Mouse (Mus musculus): ENCODE measurements around the gene Nrxn3. TPM values are rescaled to one million over a fixed set of nuclear protein-coding genes. Genes with fewer than 3 reads are reported as not detected.

Nrxn3 gene
- total RNA-seq, 2 experiments from 2014 or later: 0.08 to 0.13 TPM

GRCm38 (mm10) chr12:88801656-88802007, 79.0 kb downstream of the Nrxn3 start:
- intact Hi-C loops (cut with DNase I): no loop called here
- no peak for DNase-seq (ENCODE audit: low spot score)

GRCm38 (mm10) chr12:88808947-88809346, 86.3 kb downstream of the Nrxn3 start:
- intact Hi-C loops (cut with DNase I): no loop called here
- no peak for DNase-seq (ENCODE audit: low spot score)

- intact Hi-C loops (cut with DNase I): no loop called here
- DNase-seq (ENCODE audit: low spot score): no peak
These were observed 89.5 kb downstream of the Nrxn3 start for GRCm38 (mm10) chr12:88812173-88812572.

GRCm38 (mm10) chr12:88816865-88817264, 94.2 kb downstream of the Nrxn3 start:
- intact Hi-C loops (cut with DNase I): no loop called here
- DNase-seq (ENCODE audit: low spot score): no peak

- DNase-seq (ENCODE audit: low spot score): peak; percentile 5
- intact Hi-C loops (cut with DNase I): no loop called here
These were observed 96.1 kb downstream of the Nrxn3 start for GRCm38 (mm10) chr12:88818622-88819334.

- intact Hi-C loops (cut with DNase I): no loop called here
- no peak for DNase-seq (ENCODE audit: low spot score)
These were observed 96.6 kb downstream of the Nrxn3 start for GRCm38 (mm10) chr12:88819335-88819709.

GRCm38 (mm10) chr12:88820131-88820530, 97.5 kb downstream of the Nrxn3 start:
- no peak for DNase-seq (ENCODE audit: low spot score)
- intact Hi-C loops (cut with DNase I): no loop called here

- intact Hi-C loops (cut with DNase I): no loop called here
These were observed 108.2 kb downstream of the Nrxn3 start for GRCm38 (mm10) chr12:88830851-88831250.

GRCm38 (mm10) chr12:88835821-88836220, 113.1 kb downstream of the Nrxn3 start:
- intact Hi-C loops (cut with DNase I): no loop called here
- DNase-seq (ENCODE audit: low spot score): no peak

More at GRCm38 (mm10) chr12:88830851-88831250, 108.2 kb downstream of the Nrxn3 start:
- no peak for DNase-seq (ENCODE audit: low spot score)

GRCm38 (mm10) chr12:88839724-88840123, 117.0 kb downstream of the Nrxn3 start:
- no peak for DNase-seq (ENCODE audit: low spot score)
- intact Hi-C loops (cut with DNase I): no loop called here

GRCm38 (mm10) chr12:88841350-88841749, 118.7 kb downstream of the Nrxn3 start:
- intact Hi-C loops (cut with DNase I): no loop called here
- no peak for DNase-seq (ENCODE audit: low spot score)

GRCm38 (mm10) chr12:88850400-88851179, 127.9 kb downstream of the Nrxn3 start:
- intact Hi-C loops (cut with DNase I): no loop called here
- DNase-seq (ENCODE audit: low spot score): no peak

GRCm38 (mm10) chr12:88854039-88854438, 131.4 kb downstream of the Nrxn3 start:
- no peak for DNase-seq (ENCODE audit: low spot score)

GRCm38 (mm10) chr12:88857701-88858100, 135.0 kb downstream of the Nrxn3 start:
- intact Hi-C loops (cut with DNase I): no loop called here

More at GRCm38 (mm10) chr12:88854039-88854438, 131.4 kb downstream of the Nrxn3 start:
- intact Hi-C loops (cut with DNase I): no loop called here

GRCm38 (mm10) chr12:88859456-88860345, 137.0 kb downstream of the Nrxn3 start:
- intact Hi-C loops (cut with DNase I): no loop called here
- no peak for DNase-seq (ENCODE audit: low spot score)

More at GRCm38 (mm10) chr12:88857701-88858100, 135.0 kb downstream of the Nrxn3 start:
- no peak for DNase-seq (ENCODE audit: low spot score)

- DNase-seq (ENCODE audit: low spot score): no peak
- intact Hi-C loops (cut with DNase I): no loop called here
These were observed 137.7 kb downstream of the Nrxn3 start for GRCm38 (mm10) chr12:88860397-88860796.

- intact Hi-C loops (cut with DNase I): no loop called here
- DNase-seq (ENCODE audit: low spot score): no peak
These were observed 140.4 kb downstream of the Nrxn3 start for GRCm38 (mm10) chr12:88863069-88863468.

- DNase-seq (ENCODE audit: low spot score): no peak
- intact Hi-C loops (cut with DNase I): no loop called here
These were observed 145.6 kb downstream of the Nrxn3 start for GRCm38 (mm10) chr12:88868288-88868687.

- intact Hi-C loops (cut with DNase I): no loop called here
These were observed 174.7 kb downstream of the Nrxn3 start for GRCm38 (mm10) chr12:88897331-88897730.

GRCm38 (mm10) chr12:88900014-88900727, 177.5 kb downstream of the Nrxn3 start:
- no peak for DNase-seq (ENCODE audit: low spot score)
- intact Hi-C loops (cut with DNase I): no loop called here

More at GRCm38 (mm10) chr12:88897331-88897730, 174.7 kb downstream of the Nrxn3 start:
- no peak for DNase-seq (ENCODE audit: low spot score)
